Mouse (Mus musculus): Measurements from ENCODE around the gene G6pc. TPM values are rescaled to one million over a fixed set of nuclear protein-coding genes. Genes with fewer than 3 reads are reported as not detected.

The G6pc gene
- total RNA-seq, 2 experiments from 2014 or later: not detected

Small RNAs within 50 kb of the gene (microRNA-seq; reads per million reads assigned to microRNA genes)
- gene Gm25593 (0 reads per million in 2 experiments), gene Mir6929 (3.8 to 4.6 reads per million in 2 experiments)

Other genes starting within 250 kb of the G6pc start
- 10 to 100 TPM; 29.7 to 31.6 TPM for gene Retreg3, start 247.7 kb upstream of the G6pc start, total RNA-seq (2021)
- gene Tubg1, start 247.6 kb upstream of the G6pc start, total RNA-seq (2021): 10 to 100 TPM; 23.9 to 25.6 TPM
- gene Tubg2, start 211.7 kb upstream of the G6pc start, total RNA-seq (2021): 1 to 10 TPM; 2.3 to 3.7 TPM
- 1 to 10 TPM; 1.1 to 1.9 TPM for gene Cntnap1, start 197.0 kb upstream of the G6pc start, total RNA-seq (2021)
- gene Plekhh3, start 196.2 kb upstream of the G6pc start, total RNA-seq (2021): 10 to 100 TPM; 12.6 to 12.8 TPM
- not detected for gene Ccr10, start 192.1 kb upstream of the G6pc start, total RNA-seq (2021)
- 10 to 100 TPM; 29.8 to 36.4 TPM for gene Ezh1, start 141.1 kb upstream of the G6pc start, total RNA-seq (2021)
- gene Ramp2, start 121.5 kb upstream of the G6pc start, total RNA-seq (2021): 100 to 1,000 TPM in 1 of 2 experiments, 10 to 100 TPM in 1; 74.7 to 100 TPM
- gene Vps25, start 113.9 kb upstream of the G6pc start, total RNA-seq (2021): 100 to 1,000 TPM in 1 of 2 experiments, 10 to 100 TPM in 1; 87.3 to 107 TPM
- 10 to 100 TPM in 1 of 2 experiments, 1 to 10 TPM in 1; 9.4 to 12.9 TPM for gene Wnk4, start 107.0 kb upstream of the G6pc start, total RNA-seq (2021)
- gene Cntd1, start 88.5 kb upstream of the G6pc start, total RNA-seq (2021): under 1 TPM; 0.15 to 0.23 TPM
- gene Coa3, start 88.4 kb upstream of the G6pc start, total RNA-seq (2021): 100 to 1,000 TPM in 1 of 2 experiments, 10 to 100 TPM in 1; 98.3 to 108 TPM
- 10 to 100 TPM; 85.4 to 96.5 TPM for gene Becn1, start 65.3 kb upstream of the G6pc start, total RNA-seq (2021)
- gene Psme3, start 51.3 kb upstream of the G6pc start, total RNA-seq (2021): 10 to 100 TPM; 65.0 to 86.3 TPM
- gene Aoc2, start 42.5 kb upstream of the G6pc start, total RNA-seq (2021): 1 to 10 TPM; 1.2 to 2.2 TPM
- gene Aoc3, start 37.0 kb upstream of the G6pc start, total RNA-seq (2021): 10 to 100 TPM; 10.5 to 16.6 TPM
- gene Aarsd1, start 50.1 kb downstream of the G6pc start, total RNA-seq (2021): 10 to 100 TPM; 18.5 to 22.9 TPM
- 10 to 100 TPM in 1 of 2 experiments, 1 to 10 TPM in 1; 6.0 to 10.3 TPM for gene Gm27029, start 57.2 kb downstream of the G6pc start, total RNA-seq (2021)
- 10 to 100 TPM; 11.0 to 11.2 TPM for gene Rundc1, start 57.5 kb downstream of the G6pc start, total RNA-seq (2021)
- gene Ptges3l, start 57.8 kb downstream of the G6pc start, total RNA-seq (2021): 10 to 100 TPM; 52.7 to 61.5 TPM
- gene Rpl27, start 74.7 kb downstream of the G6pc start, total RNA-seq (2021): 10 to 100 TPM; 45.0 to 48.0 TPM
- 10 to 100 TPM; 14.0 to 16.2 TPM for gene Ifi35, start 80.8 kb downstream of the G6pc start, total RNA-seq (2021)
- gene Rnd2, start 97.4 kb downstream of the G6pc start, total RNA-seq (2021): 1 to 10 TPM; 5.1 to 6.2 TPM
- gene Vat1, start 98.7 kb downstream of the G6pc start, total RNA-seq (2021): 10 to 100 TPM; 23.7 to 24.6 TPM
- gene Brca1, start 184.4 kb downstream of the G6pc start, total RNA-seq (2021): under 1 TPM; 0.27 to 0.31 TPM
- gene Nbr1, start 184.6 kb downstream of the G6pc start, total RNA-seq (2021): 100 to 1,000 TPM in 1 of 2 experiments, 10 to 100 TPM in 1; 94.7 to 131 TPM
- 1 to 10 TPM; 3.2 to 5.9 TPM for gene Tmem106a, start 214.7 kb downstream of the G6pc start, total RNA-seq (2021)
- gene Gm11634, start 231.7 kb downstream of the G6pc start, total RNA-seq (2021): not detected

Measured in heart, adult 18-20 months (tissue).